Mouse (Mus musculus) heart, embryonic 12.5 days (tissue): ENCODE data around the gene Kdm2b. TPM values are rescaled to one million over a fixed set of nuclear protein-coding genes. Genes with fewer than 3 reads are reported as not detected.
"Not testable (repeated sequence)": the region's sequence is repeated elsewhere in the genome, so short reads cannot be mapped to it uniquely, and the experiment has no call there.

Experiments used
- ATAC-seq: fragments of 200-750 bp; cut with Nextera tagmentation; 2 replicates; pipeline ENCODE4 v1.8.0; 2017; ENCODE audit warnings: moderate TSS enrichment, moderate library complexity; ENCODE audit not compliant: insufficient number of reproducible peaks, low FRiP score
- H3K27ac ChIP-seq: fragments of 300-500 bp; sonication (generic); 2 replicates; pipeline ENCODE4 v1.5.1; 2016; ENCODE audit warnings: mild to moderate bottlenecking, moderate library complexity; ENCODE audit not compliant: poor library complexity, severe bottlenecking
- H3K27me3 ChIP-seq: fragments of 300-500 bp; sonication (generic); replicated peaks from 2 replicates; pipeline ENCODE4 v1.6.1; 2016; ENCODE audit warnings: mild to moderate bottlenecking, moderate library complexity
- H3K36me3 ChIP-seq: fragments of 300-500 bp; sonication (generic); 2 replicates; pipeline ENCODE4 v1.6.1; 2016; ENCODE audit warnings: mild to moderate bottlenecking, moderate library complexity
- H3K4me1 ChIP-seq: fragments of 300-500 bp; sonication (generic); replicated peaks from 2 replicates; pipeline ENCODE4 v1.6.1; 2016; ENCODE audit warnings: mild to moderate bottlenecking
- H3K4me2 ChIP-seq: fragments of 300-500 bp; sonication (generic); 2 replicates; pipeline ENCODE4 v1.6.1; 2016; ENCODE audit warnings: mild to moderate bottlenecking, moderate library complexity
- H3K4me3 ChIP-seq: fragments of 300-500 bp; sonication (generic); 2 replicates; pipeline ENCODE4 v1.5.1; 2016; ENCODE audit warnings: mild to moderate bottlenecking
- H3K9ac ChIP-seq: fragments of 300-500 bp; sonication (generic); 2 replicates; pipeline ENCODE4 v1.6.1; 2016; ENCODE audit warnings: mild to moderate bottlenecking, moderate library complexity
- H3K9me3 ChIP-seq: fragments of 300-500 bp; sonication (generic); replicated peaks from 2 replicates; pipeline ENCODE4 v1.6.1; 2016; ENCODE audit warnings: mild to moderate bottlenecking, moderate library complexity
- WGBS: fragments of 180-500 bp; shearing (Covaris S2); methylation state at CpG from one replicate; pipeline ENCODE4 v1.1.7; 2016; 5-methylcytosine and 5-hydroxymethylcytosine counted together
- polyA plus RNA-seq: library from polyadenylated mRNA; unstranded; fragments of >200 nt; fragmentation: Nextera tagmentation; extraction: Ambion mirVana; gene quantifications from 2 replicates; pipeline ENCODE4 v1.2.1, GENCODE M21; 2016

Gene Kdm2b
- polyA plus RNA-seq, 1 experiment from 2014 or later: 39.8 TPM

DNA sequence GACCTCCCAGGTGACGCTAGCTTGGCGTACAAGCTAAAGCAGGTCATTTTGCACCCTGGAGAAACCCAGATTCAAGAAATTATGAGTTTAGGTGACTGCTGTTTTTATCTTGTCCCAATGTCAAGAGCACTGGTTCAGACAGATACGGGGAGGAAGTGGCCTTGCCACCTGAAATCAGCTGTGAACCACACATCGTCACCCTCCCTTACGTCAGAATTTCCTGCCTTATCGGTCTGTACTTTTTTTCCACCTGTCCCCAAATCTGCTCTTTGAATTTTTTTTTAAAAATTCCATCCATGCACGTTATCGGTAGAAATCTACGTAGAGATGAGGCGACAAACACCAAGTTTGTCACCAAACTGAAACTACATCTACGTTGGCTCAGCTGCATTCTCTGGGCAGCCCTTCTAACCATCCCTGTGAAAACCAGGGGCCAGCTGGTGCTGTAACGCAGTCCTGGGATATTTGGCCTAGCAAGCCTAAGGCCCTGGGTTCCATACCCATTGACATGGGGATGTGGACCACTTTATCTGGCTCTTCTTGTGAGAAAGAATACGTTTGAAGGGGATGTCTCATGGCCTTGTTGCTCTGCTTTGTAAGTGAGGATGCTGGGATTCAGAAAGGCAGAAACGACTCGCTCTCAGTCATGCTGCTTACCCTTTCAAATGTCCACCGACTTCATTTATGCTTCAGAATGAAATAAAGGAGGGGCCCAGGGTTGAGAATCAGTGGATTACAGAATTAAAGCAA is 963 bp upstream of the Kdm2b start:
- no peak for ATAC-seq
- no peaks in the 10 kb centered on the region for H3K27me3 ChIP-seq
- peak overlapping the region; percentile 70 for H3K4me3 ChIP-seq
- peak overlapping the region; percentile 100 for H3K4me2 ChIP-seq
- H3K4me1 ChIP-seq: peaks cover 57% of the 10 kb centered on the region
- 10% methylated on average over 16 of the region's 16 CpGs for WGBS
- H3K27ac ChIP-seq: peak overlapping the region; percentile 92
- no peaks in the 10 kb centered on the region for H3K9me3 ChIP-seq
- H3K9ac ChIP-seq: peak overlapping the region; percentile 86
- peaks cover 3% of the 10 kb centered on the region; the same call in 1 of the 2 replicates for H3K36me3 ChIP-seq

DNA sequence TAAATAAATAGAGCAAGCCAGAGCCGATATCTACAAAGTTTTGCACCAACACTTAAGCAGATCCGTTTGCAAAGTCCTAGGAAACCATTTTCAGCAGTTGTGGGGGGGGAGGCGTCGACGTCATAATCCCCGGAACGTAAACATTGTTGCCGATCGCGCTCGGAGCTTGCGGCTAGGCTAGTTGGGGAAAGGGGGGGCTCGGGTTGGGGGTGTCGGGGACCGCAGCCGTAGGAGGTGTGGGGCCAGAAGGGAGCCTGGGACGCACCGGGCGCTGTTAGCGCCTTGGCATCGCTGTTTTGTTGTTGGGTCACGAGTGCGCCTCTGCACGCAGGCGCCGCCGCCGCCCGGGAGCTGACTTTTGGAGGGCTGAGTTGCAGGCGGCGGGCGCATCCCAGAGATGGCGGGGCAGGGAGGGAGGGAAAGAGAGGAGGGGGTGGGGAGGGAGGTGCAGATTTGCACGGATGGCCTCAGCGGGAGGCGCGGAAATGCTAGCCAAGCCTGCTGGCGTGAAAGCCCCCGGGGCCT is 560 bp downstream of the Kdm2b start:
- Histone ChIP-seq H3K27ac (peak overlapping the region; percentile 92), H3K27me3 (no peaks in the 10 kb centered on the region), H3K9me3 (no peaks in the 10 kb centered on the region), H3K36me3 (no peaks in the 10 kb centered on the region), H3K4me2 (peak overlapping the region; percentile 100), H3K9ac (peak overlapping the region; percentile 86), H3K4me3 (peak overlapping the region; percentile 70), H3K4me1 (peaks cover 57% of the 10 kb centered on the region)
- peak; percentile 60 for ATAC-seq
- WGBS: 0% methylated on average over 35 of the region's 39 CpGs

DNA sequence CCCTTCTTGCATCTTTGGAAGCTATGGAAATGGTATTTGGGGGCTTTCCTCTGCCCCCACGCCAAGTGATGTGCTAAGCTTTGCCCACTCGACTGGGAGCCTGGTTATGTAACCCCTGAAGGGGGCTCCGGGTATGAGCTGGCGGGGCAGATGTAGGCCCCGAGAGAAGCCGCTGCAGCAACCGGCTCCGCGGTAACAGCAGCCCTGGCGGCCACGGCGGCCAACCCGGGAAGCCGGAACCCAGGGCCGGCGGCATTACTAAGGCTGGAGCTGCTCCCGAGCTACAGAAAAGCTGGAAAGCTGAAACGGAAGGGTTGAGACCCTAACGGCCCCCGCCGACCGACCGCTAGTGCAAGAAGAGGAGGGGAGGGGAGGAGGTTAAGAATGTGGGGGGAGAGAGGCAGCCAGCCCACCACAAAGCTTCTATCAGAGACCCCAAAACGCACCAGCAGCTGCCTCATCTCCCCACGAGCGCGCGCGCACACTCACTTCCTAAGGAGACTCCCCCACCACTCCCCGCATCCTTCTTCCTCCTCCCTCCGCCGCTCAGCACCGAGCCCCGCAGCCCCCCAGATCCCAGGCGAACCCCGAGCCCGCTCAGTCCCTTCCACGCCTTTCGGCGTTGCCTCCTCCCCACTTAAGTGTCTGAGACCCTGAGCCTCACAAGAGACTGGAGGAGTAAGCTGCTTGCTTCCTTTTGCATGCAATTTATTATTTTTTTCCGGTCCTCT is 1.4 kb downstream of the Kdm2b start:
- WGBS: 0% methylated on average over 41 of the region's 41 CpGs
- Histone ChIP-seq H3K4me3 (peak overlapping the region; percentile 70), H3K4me2 (peak overlapping the region; percentile 100), H3K36me3 (no peaks in the 10 kb centered on the region), H3K27ac (peak overlapping the region; percentile 92), H3K9me3 (no peaks in the 10 kb centered on the region), H3K27me3 (no peaks in the 10 kb centered on the region), H3K9ac (peak overlapping the region; percentile 86), H3K4me1 (peaks cover 56% of the 10 kb centered on the region)
- no peak for ATAC-seq

DNA sequence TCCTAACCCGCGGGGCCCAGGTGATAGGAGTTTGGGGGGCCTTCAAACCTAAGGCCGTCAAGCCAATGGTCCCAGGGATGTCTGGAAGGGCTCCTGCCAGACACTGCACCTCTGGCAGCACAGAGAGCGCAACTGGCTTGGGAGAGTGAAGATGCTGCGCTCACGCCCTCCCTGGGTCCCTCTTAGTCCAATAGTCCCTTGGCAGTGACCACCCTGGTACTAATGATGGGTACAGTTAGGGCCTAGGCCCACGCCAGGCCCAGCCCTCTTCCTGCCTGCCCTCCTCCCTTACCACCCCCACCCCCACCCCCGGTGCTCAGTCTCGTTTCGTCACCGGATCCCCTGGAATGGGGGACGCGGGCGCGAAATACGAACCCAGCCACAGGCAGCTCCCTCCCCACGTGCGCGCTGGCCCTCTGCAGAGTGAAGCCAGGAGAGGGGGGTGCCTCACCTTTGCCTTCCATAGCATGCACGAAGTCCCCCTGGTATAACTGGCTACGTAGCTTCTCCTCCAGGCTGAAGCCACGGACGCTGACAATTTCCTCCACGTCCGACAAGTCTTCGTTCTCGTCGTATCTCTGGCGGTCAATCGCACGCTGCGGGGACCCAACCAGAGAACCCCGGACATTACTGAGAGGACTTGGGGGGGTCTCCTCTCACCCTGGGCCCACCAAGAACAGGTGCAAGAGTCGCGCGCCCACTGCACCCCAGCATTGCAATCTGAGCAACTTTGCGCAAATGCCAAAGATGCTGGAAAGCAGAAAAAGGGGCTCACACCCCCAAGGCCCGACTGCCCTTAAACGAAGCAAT is 2.2 kb downstream of the Kdm2b start:
- peak overlapping the region; percentile 100 for H3K4me2 ChIP-seq
- ATAC-seq: no peak
- no peaks in the 10 kb centered on the region for H3K27me3 ChIP-seq
- peak overlapping the region; percentile 70 for H3K4me3 ChIP-seq
- 0 out of 2 replicates have a peak, but pooled peaks cover 2% of the 10 kb centered on the region for H3K36me3 ChIP-seq
- peaks cover 50% of the 10 kb centered on the region for H3K4me1 ChIP-seq
- H3K27ac ChIP-seq: peak overlapping the region; percentile 92; the same call in 1 of the 2 replicates
- WGBS: 3% methylated on average over 39 of the region's 39 CpGs
- peak overlapping the region; percentile 86 for H3K9ac ChIP-seq
- no peaks in the 10 kb centered on the region for H3K9me3 ChIP-seq

DNA sequence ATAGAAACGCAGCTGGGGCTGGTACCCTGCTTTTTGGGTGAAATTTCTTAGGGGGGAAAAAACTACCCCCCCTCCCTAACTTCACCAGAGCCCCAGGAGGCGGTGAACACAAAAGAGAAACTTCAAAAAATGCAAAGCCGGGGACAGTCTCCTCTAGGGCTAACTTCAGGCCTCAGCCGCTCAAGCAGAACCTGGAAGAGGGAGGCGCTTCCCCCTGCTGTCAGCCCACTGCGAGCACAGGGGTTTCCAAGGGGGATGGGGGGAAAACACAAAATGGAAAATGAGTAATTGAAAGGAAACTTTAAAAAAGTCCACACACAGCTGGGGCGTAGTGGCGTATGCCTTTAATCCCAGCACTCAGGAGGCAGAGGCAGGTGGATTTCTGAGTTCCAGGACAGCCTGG is 3.5 kb downstream of the Kdm2b start:
- Histone ChIP-seq H3K9ac (peak overlapping the region; percentile 45; the same call in 1 of the 2 replicates), H3K36me3 (peaks cover 3% of the 10 kb centered on the region; the same call in 1 of the 2 replicates), H3K27ac (no peak overlapping the region), H3K4me3 (no peak overlapping the region), H3K4me1 (peaks cover 40% of the 10 kb centered on the region), H3K9me3 (no peaks in the 10 kb centered on the region), H3K4me2 (no peak overlapping the region; the same call in 1 of the 2 replicates), H3K27me3 (no peaks in the 10 kb centered on the region)
- ATAC-seq: no peak
- 50% methylated on average over 8 of the region's 8 CpGs for whole genome bisulfite sequencing

DNA sequence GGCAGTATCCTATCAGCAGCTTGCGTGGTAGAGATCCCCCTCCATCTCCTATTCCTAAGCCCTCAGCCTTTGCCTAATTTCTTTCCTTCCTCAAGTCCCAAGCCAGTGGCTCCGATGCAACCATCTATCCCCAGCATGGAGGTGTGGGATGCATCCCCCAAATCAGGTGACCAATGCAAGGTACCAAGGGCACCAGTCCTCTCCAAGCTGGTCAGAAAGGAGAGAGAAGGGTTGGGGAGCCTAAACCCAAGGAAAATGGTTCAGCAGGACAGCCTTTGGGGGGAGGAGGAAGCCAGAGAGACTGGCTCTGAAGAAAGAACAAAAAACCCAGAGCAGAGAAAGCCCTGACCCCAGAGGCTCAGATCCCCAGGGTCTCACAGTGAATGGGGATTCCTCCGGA is 4.3 kb downstream of the Kdm2b start:
- Histone ChIP-seq H3K36me3 (peaks cover 3% of the 10 kb centered on the region; the same call in 1 of the 2 replicates), H3K27me3 (no peaks in the 10 kb centered on the region), H3K27ac (no peak overlapping the region), H3K4me3 (no peak overlapping the region), H3K9ac (peak overlapping the region; percentile 45; the same call in 1 of the 2 replicates), H3K4me1 (peaks cover 32% of the 10 kb centered on the region), H3K9me3 (no peaks in the 10 kb centered on the region), H3K4me2 (no peak overlapping the region)
- 63% methylated on average over 3 of the region's 3 CpGs for WGBS
- ATAC-seq: no peak

DNA sequence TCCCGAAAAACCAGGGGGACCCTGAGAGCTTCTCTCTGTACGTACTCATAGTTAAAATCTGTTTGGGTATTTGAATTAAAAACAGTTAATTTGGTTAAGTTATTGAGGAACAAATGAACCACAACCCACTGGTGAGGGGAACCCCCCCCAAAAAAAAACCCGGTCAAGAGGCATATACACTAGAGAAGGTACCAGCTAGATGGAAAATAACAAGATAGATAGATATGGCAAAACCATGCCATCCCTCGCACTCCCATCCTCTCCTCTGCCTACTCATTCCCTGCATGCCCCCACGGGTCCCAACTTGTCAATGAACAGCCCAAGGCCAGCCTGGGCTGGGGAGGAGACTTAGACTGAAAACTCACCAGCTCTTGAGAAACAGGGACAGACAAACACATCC is 5.1 kb downstream of the Kdm2b start:
- Histone ChIP-seq H3K27me3 (no peaks in the 10 kb centered on the region), H3K27ac (no peak overlapping the region), H3K4me3 (no peak overlapping the region), H3K4me2 (no peak overlapping the region), H3K36me3 (peaks cover 3% of the 10 kb centered on the region; the same call in 1 of the 2 replicates), H3K9ac (no peak overlapping the region), H3K4me1 (peaks cover 25% of the 10 kb centered on the region), H3K9me3 (no peaks in the 10 kb centered on the region)
- 87% methylated on average over 5 of the region's 5 CpGs for WGBS
- ATAC-seq: no peak

DNA sequence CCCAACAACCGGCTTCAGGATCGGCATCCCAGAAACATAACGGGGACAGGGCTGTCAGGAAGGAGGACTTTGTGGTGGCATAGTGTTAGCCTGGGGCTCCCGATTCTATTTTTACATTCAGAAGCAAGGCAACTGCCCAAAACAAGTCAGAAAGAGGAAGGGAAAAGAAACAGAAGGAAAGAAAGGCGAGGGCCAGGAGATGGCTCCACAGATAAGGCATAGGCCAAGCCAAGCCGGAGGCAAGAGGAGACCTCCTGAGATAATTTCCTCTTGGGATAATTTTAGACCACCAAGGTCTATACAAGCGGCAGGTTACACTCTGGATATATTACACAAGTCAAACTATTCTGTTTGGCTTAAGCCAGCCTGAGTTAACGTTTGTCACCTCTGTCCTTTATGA is 10.7 kb downstream of the Kdm2b start:
- H3K9ac ChIP-seq: no peak overlapping the region

DNA sequence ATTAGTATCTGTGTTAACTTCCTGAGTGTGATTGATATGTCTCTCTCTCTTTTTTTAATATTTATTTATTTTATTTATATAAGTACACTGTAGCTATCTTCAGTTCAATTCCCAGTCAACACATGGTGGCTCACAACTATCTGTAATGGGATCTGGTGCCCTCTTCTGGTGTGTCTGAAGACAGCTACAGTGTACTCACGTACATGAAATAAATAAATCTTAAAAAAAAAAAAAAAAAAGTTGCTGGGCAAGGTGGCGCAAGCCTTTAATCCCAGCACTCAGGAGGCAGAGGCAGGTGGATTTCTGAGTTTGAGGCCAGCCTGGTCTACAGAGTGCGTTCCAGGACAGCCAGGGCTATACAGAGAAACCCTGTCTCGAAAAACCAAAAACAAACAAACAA is 14.9 kb downstream of the Kdm2b start:
- not testable (repeated sequence) for H3K4me3 ChIP-seq, H3K4me1 ChIP-seq, H3K4me2 ChIP-seq, H3K27me3 ChIP-seq, H3K9ac ChIP-seq, H3K27ac ChIP-seq, H3K9me3 ChIP-seq, ATAC-seq
- 95% methylated on average over 4 of the region's 4 CpGs for WGBS
- peaks cover 10% of the 10 kb centered on the region for H3K36me3 ChIP-seq

More for the DNA sequence above, 10.7 kb downstream of the Kdm2b start:
- no peaks in the 10 kb centered on the region for H3K27me3 ChIP-seq
- no peak for ATAC-seq
- H3K4me1 ChIP-seq: peaks cover 10% of the 10 kb centered on the region
- no peak overlapping the region for H3K27ac ChIP-seq
- peaks cover 13% of the 10 kb centered on the region for H3K36me3 ChIP-seq
- 48% methylated on average over 8 of the region's 8 CpGs for WGBS
- H3K4me3 ChIP-seq: no peak overlapping the region
- H3K9me3 ChIP-seq: no peaks in the 10 kb centered on the region
- no peak overlapping the region for H3K4me2 ChIP-seq

DNA sequence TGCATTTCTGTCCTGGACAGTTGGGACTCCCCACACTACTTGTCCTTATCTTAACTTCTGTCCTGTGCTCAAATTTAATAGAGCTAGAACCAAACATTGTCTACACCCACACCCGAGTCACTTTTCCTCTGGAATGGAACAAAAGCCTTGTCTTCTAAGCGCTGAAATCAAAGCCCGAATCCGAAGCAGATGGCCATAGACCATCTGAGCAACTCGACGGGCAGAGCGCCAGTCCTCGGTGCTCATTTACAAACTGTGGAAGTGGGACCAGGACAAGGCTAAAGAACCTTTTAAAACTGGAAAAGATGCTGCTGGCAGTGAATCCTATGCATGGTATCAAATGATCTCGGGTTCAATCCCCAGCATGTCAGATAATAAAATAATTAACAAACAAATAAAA is 17.5 kb downstream of the Kdm2b start:
- Histone ChIP-seq H3K27ac (no peak overlapping the region), H3K36me3 (peaks cover 10% of the 10 kb centered on the region), H3K4me1 (no peaks in the 10 kb centered on the region), H3K4me3 (no peak overlapping the region), H3K4me2 (no peak overlapping the region), H3K9ac (no peak overlapping the region), H3K9me3 (no peaks in the 10 kb centered on the region), H3K27me3 (no peaks in the 10 kb centered on the region)
- WGBS: 81% methylated on average over 9 of the region's 9 CpGs
- ATAC-seq: no peak
